Mouse (Mus musculus) layer of hippocampus, postnatal 36 days (tissue): ENCODE measurements around the gene Eef1a1. TPM values are rescaled to one million over a fixed set of nuclear protein-coding genes. Genes with fewer than 3 reads are reported as not detected.

Experiments
- DNase-seq, 2 experiments: peaks; one replicate each; pipeline ENCODE4 v3.0.0; 2022
- total RNA-seq, 2 experiments: library from RNA; stranded (reverse); gene quantifications; 2 replicates each; pipeline ENCODE4 v1.2.3; 2021

Gene Eef1a1
- total RNA-seq, 2 experiments from 2014 or later: 2,932 to 3,031 TPM

- no peak for DNase-seq
Measured at GRCm38 (mm10) chr9:78475873-78476272, 13.1 kb downstream of the Eef1a1 start.

DNA sequence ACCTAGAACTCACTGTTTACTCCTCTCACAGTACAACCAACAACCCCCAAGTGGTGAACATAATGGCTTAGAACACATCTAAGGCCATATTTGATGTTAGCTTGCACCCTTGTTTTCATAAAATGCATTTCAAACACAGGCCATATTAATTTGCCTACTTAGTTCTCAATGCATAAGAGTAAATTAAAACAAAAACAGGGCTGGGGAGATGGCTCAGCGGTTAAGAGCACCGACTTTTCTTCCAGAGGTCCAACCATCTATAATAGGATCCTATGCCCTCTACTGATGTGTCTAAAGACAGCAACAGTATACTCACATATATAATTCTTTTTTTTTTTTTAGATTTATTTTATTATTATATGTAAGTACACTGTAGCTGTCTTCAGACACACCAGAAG, 13.6 kb downstream of the Eef1a1 start:
- no peak for DNase-seq

DNA sequence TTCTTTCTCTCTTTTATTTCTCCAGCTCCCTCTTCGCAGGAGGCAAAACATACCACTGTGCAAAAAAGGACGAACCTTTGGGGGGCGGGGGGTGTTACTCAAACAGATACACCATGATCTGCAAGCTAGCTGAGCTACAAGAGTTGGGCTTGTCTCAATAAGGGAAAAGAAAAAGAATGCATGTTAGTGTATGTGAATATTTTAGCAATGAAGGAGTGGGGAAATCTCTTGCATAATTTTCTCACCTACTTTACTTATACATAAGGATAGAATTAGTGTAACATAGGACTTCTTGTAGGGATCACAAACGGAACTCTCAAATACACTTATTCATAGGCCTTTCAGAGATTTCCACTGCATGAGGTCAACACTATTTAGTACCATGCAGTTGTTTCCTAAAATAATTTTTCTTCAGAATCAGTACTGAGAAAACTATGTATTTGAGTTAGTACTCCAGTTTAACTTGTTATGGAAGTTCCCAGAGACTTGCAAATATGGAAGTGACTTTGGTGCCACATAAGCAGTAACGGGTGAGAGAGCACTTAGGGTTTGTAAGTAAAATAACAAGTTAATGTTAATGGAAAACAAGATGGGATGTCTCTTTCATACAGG, 14.1 kb downstream of the Eef1a1 start:
- DNase-seq: no peak

DNA sequence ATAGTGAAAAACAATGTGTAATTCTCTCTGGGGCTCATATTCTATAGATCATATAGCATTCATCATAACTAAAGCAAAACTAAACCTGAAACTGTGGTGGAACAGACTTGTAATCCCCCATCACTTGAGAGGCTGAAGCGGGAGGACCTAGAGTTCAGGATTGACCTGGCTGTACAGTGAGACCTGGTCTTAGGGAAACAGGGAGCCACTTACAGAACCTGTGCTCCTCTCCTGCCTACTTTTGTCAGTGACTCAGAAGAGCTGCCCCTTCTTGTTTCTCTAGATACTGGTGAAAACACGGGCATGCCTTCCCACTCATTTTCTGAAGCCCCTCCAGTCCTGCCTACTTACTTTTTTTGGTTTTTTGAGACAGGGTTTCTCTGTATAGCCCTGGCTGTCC, 14.7 kb downstream of the Eef1a1 start:
- DNase-seq: no peak

GRCm38 (mm10) chr9:78473588-78473987, 15.4 kb downstream of the Eef1a1 start:
- DNase-seq: no peak

DNA sequence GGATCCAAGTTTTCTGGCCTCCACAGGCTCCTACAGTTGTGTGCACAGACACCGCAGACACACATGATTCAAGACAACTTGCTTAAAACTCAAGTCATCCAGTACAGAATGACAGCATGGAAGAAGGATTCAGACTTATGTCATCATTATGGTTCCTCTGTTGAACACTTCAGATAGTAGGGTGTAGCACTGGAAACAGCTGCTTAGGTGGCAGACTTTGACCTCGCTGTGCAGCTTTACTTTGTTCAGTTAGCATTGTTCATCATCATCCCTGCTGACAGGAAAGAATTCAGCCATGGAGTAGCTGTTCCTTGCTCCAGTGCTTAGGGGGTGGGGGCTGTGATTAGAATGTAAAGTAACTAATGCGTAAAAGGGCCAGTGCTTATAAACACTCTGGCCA, 23.2 kb downstream of the Eef1a1 start:
- DNase-seq: no peak

DNA sequence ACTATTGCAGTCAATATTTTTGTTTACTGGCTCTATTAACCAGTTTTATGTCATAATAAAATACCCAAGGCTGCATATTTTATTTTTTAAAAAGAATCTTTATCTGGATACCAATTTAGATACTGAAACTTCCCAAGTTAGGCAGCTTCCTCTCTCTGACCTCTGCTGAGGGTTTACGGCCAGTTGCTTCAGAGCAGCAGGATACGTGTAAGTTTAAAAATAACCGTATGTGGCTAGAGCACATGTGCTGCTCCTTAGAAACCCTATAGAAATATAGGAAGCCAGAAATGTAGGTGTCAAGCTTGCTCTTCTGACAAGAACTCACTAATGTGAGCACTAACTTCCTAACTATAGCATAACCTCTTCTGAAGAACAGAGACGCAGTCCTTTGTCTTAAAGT, 25.6 kb downstream of the Eef1a1 start:
- no peak for DNase-seq

GRCm38 (mm10) chr9:78457026-78457425, 31.9 kb downstream of the Eef1a1 start:
- DNase-seq: no peak

DNA sequence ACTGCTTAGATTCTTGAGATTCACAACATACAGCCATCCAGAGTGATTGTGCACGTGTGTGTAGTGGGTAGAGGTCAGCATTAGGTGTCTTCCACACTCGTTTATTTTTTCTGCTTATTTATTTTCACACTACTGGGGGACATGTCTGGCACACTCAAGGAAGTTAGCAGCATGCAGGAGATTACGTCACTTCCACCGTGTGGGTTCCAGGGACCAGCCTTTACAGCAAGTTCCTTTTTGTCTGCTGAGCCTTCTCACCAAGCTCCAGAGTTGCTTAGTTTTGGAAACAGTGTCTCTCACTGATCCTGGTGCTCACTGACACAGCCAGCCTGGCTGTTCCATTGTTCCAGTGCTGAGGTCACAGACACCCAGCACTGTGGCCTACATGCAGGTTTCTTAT, 37.6 kb downstream of the Eef1a1 start:
- DNase-seq: no peak

DNA sequence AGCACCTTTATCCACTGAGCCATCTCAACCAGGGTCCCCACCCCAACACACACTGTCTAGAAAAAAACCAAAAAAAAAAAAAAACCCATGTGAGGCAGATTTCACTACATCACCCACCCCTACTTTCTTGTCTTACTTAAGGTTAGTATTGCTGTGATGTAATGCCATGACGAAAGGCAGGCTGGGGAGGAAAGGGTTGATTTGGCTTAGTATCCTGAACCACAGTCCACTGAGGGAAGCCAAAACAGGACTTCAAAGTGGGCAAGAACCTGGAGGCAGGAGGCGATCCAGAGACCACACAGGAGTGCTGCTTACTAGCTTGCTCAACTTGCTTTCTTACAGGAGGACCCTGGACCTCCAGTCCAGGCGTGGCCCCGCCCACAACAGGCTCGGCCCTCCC, 38.5 kb downstream of the Eef1a1 start:
- DNase-seq: no peak

- peak; percentile 88 to 89 for DNase-seq
Measured at GRCm38 (mm10) chr9:78447973-78448873, 40.7 kb downstream of the Eef1a1 start, which contains the start of the genes Mto1 and Gm17324. TSS of gene Mto1 (plus strand) at chr9:78448208. TSS of gene Gm17324 (minus strand) at chr9:78448786.

GRCm38 (mm10) chr9:78447606-78447972, 41.4 kb downstream of the Eef1a1 start:
- no peak for DNase-seq

DNA sequence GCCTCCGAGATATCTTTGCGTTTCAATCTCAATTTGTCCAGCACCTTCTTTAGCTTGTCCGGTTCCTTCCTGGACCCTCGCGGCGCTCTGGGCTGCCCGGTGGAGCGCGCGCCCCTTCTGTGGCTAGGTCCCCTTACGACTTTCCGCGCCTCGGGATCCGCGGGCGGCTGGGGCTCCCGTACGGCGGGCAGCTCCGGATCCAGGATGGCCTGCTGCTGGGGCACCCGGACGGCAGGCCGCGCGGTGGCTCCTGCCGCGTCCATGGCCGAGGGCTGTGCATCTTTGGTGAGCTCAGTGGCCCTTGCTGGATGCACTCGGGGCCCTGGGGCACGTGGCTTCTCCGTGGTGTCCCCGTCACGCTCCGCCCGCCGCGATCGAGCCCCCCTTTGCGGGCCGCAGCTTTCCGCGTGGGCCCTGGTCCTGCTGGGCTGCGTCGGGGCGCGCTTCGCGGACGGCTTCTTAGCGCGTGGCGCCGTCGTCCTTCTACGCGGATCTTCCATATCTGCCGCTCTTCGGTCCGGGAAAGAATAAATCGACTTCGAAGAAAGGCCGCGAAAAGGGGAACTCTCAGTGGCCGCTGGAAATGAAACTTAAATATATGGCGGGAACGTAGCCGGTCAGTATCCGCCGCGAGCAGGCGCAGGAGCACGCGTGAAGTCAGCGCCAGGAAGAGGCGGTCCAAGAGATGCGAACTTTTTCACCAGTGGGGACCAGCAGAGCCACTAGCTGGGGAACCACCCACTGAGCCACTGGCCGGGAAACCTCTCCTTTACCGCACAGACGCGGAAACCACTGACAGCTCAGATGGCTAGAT, 46.2 kb downstream of the Eef1a1 start, which contains the start of gene Cgas:
TSS of gene Cgas (minus strand) at position 659 of the 814 bp plus-strand sequence.
- DNase-seq: peak; percentile 15 to 31

- no peak for DNase-seq
Measured at GRCm38 (mm10) chr9:78442237-78442578, 46.7 kb downstream of the Eef1a1 start.

DNA sequence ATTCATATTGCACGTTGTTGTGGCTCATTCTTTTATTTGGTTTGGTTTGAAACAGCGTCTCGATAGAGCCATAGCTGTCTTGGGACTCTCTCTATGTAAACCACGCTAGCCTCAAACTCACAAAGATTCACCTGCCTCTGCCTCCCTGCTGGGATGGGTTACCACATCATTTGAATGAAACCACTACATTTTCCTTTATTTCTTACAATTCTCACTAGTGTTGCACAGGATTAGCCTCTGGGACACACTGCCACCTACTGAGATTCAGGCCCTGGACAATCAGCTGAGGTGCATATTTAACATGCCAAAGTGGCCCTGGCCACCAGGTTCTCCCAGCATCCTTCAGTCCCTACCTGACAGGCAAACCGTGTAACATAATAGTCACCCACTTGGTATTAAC, 49.5 kb downstream of the Eef1a1 start:
- DNase-seq: no peak

DNA sequence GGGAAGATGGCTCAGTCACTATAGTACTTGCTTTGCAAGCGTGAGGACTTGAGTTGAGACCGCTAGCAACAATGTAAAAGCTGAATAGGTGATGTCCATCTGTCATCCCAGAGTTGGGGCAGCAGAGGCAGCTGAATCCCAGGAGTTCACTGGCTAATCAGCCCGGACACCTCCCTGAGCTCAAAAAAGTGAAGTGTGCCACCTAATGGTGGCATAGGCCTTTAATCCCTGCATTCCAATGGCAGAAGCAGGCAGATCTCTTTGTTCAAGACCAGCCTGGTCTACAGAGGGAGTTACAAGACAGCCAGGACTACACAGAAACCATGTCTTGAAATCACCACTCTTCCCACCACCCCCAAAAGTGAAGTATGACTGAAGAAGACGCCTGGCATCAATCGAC, 56.5 kb downstream of the Eef1a1 start:
- DNase-seq: no peak

DNA sequence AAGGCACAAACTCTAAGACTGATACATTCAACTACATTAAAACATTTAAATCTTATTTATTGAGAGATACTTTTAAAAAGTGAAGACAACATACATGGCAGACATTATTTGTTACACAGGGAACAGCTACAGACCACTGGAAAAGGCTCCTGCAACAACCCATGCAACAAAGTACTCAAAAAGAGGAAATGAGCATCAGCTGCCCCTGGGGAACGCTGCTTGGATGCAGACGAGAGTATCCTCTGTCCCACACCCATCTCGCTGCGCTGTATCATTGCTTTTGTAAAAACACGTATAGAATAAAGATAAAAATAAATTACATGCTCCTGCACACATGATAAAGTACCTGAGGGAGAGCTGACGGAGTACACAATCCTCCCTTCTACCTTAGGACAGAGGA, 58.5 kb downstream of the Eef1a1 start:
- DNase-seq: no peak

GRCm38 (mm10) chr9:78429551-78429950, 59.4 kb downstream of the Eef1a1 start:
- DNase-seq: no peak

- DNase-seq: no peak
Measured at GRCm38 (mm10) chr9:78428870-78429432, 60.0 kb downstream of the Eef1a1 start.
